Mouse (Mus musculus) ES-Bruce4 (cell line): ENCODE results near the gene Fyn.

ENCODE experiments used
- CTCF ChIP-seq: IDR thresholded peaks from one replicate; pipeline ENCODE4 v1.8.1; 2011; ENCODE audit warnings: low read depth, low read length
- EP300 ChIP-seq: IDR thresholded peaks from 2 replicates; pipeline ENCODE4 v1.6.1; 2011; ENCODE audit warnings: low read depth, low read length; ENCODE audit not compliant: insufficient read depth
- POLR2A ChIP-seq: IDR thresholded peaks from one replicate; pipeline ENCODE4 v1.8.1; 2011; ENCODE audit warnings: low read length; ENCODE audit not compliant: insufficient read depth

- no peak for TF ChIP-seq CTCF
- TF ChIP-seq POLR2A = no peak
- TF ChIP-seq EP300 = no peak
Measured at GRCm38 (mm10) chr10:39524355-39524754, 155.7 kb downstream of the Fyn start.
